Mouse (Mus musculus) adrenal gland, postnatal 36 days (tissue): ENCODE results near the gene Golph3. TPM values are rescaled to one million over a fixed set of nuclear protein-coding genes. Genes with fewer than 3 reads are reported as not detected.
A peak's percentile ranks its signal among the peaks of the same experiment; 100 is the strongest.

ENCODE experiments used
- DNase-seq, 2 experiments: peaks; one replicate each; pipeline ENCODE4 v3.0.0; 2021; ENCODE audit warnings: mixed read lengths in 1 of 2
- total RNA-seq, 2 experiments: library from RNA; stranded (reverse); gene quantifications; 2 replicates each; pipeline ENCODE4 v1.2.3; 2021

Golph3 gene
- total RNA-seq, 2 experiments from 2014 or later: 138 to 153 TPM

DNA sequence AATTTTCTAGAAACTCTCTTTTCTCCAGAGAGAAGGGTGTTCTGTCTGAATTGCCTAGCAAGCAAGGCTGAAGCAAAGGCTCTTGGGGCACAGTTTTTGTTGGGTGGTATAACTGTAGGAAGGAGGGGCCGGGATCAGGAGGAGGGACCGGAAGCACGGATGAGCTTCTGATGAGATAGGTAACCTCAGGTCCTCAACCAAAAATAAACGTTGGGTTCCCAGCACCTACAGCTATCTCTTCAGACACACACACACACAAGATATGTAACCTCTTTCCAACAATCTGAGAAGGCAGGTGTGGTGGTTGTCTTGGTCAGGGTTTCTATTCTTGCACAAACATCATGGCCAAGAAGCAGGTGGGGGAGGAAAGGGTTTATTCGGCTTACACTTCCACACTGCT lies 4.0 kb upstream of the Golph3 start:
- DNase-seq: no peak

DNA sequence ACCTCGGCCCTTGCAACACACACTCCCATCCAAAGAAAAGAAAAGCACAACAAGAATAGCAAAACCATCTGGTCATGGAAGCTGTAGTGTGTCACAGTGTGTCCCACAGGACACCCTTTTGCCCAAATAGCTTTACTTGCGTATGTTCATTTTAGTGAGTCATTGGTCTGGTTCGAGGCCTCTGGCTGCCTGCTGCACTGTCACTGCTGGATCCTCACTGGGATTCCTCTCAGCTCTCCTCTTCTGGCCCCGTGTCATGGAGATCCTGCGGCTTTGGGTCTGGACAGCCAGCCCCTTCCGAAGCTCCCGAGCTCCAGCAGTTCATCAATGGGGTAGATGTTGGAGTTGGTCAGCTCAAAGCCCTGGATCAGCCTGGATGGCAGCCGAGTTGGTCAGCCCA lies 2.8 kb upstream of the Golph3 start:
- no peak for DNase-seq

DNA sequence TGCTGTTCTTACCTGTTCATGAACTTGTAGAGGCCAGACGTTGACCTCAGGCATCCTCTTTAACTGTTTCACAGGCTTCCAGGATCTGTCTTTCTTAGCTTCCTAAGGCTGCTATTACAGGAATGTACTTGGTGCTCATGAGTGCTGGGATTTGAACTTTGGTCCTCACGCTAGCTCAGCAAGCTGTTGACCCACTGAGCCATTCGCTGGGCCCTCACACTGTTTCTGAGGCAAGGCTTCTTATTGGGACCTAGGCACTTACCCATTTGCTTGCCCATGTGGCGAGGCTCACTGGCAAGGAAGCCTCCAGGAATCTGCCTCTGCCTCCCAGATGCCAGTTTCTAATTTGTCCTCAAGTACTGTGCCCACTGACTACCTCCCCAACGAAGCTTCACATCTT lies 1.4 kb upstream of the Golph3 start:
- no peak for DNase-seq

DNA sequence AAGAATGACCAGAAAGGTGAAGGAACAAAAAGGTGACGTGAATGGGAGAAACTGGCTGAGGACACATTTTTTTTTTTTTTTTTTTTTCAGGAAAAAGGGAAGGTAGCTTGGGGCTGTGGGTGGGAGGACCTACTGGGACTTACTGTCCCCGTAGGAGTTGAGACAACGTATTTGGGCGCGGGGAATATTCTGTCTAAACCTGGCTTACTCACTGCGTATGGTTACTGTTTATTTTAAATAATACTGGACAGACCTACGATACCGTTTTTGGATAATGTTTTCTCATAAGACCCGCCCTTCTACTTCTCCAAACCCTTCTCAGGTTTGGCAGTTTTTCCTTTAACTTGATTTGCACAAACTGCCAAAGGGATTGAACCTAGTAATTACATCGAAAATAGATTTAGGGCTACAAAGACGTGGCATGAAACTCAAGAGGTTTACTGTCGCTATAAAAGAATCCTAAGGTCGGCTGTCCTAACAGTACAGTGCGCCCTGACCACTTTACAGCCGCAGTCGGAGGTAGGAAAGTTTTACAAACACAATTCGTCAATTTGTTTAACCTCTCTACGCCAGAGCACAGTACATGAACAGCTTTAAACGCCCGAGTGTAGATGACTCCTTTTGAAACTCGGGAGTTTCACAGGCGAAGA lies 684 bp upstream of the Golph3 start:
- DNase-seq: no peak

DNA sequence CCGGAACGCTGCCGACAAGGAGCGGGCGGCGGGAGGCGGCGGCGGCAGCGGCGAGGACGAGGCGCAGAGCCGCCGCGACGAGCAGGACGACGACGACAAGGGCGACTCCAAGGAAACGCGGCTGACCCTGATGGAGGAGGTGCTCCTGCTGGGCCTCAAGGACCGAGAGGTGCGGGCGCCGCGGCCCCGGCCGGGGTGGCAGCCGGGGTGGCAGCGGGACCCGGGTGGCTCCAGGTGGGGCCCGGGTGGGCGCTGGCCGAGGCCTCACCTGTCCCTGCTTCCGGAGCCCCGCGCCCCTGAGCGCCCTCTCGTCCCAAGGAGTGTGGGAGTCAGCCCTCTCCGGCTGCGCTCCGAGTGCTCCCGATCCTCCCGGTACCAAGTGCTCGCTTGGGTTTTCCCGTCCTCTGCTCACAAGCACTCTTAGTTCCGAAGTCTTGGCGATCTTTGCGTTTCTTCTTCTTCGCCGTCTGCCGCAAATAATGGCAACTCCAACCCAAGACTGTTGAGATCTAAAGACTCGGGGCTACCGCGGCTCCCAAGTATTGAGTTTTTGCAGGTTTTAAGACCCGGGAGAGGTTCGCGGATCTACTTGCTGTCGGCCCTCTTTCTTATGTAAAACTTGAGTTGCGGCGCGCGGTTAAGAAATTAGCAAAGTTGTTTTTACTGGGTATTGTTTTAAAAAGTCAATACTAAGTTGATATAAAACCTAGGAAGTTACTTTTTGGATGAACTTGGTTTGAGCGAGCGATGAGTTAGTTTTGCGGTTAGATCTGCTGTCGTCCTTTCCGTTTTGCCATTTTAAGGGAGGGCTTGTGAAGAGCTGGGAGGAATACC lies 755 bp downstream of the Golph3 start, which contains the start of gene 1810049J17Rik:
TSS of gene 1810049J17Rik (minus strand) at position 112 of the 834 bp plus-strand sequence.
- peak in 1 of 2 experiments; percentile 51 for DNase-seq

DNA sequence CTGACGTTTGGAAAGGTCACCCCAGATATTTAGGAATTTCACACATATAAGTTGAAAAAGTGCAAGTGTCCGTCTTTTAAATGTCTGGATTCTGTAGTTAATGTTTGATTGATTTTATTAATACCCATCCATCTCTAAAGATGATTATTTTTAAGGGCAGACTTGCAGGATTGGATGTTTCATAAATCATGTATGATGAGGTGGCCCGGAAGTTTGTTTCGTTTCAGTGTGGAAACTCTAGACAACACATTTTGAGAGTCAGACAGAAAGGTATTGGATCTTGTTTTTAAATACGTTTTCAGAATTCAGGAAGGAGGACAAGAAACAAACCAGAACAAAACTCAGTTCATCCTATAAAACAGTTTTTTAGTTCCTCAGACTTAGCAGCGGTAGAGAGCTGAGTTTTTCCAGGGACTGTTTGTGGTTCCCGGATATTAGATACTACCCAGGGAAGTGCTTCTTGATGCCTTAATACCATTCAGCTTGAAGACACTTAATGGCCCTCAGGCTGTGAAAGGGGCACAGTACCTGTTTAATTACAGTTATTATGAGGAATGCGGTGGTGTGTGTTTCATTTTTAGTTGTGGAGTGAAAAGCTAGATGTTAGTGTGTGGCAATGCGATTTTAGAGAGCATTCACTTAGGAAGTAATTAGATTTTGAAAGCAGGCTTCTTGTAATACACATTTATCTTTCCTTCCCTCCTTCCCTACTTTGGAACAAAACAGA lies 1.6 kb downstream of the Golph3 start:
- DNase-seq: no peak

DNA sequence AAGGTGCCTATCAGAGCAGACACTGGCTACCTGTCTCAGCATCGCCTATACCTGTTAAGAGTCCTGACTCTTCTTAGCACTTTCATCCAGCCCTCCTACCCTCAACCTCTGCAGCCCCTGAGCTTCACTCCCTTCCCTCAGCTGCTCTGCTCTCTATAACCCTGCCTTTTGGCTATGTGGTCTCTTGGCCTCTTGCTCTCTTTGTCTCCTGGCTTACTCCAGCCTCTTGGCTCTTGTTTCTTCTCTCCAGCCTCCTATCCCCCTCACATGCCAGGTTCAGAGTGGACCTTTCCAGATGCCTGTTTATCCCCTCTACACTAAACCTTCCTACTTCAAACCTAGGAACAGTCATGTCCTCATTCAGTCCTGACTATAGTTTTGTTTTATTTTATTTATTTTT lies 3.1 kb downstream of the Golph3 start:
- DNase-seq: no peak

DNA sequence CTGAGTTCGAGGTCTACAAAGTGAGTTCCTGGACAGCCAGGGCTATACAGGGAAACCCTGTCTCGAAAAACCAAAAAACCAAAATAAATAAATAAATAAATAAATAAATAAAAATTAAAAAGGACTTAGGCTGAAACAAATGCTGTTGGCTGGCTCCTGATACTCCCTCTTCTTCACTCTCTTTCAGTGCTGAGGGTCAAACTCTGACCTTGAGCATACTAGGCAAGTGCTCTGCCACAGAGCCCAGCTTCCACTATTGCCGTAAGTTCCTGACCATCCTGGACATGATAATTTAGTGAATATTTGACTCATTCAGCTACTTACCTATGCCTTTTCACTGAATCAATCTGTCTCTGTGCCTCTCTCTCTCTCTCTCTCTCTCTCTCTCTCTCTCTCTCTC lies 9.1 kb downstream of the Golph3 start:
- no peak for DNase-seq

DNA sequence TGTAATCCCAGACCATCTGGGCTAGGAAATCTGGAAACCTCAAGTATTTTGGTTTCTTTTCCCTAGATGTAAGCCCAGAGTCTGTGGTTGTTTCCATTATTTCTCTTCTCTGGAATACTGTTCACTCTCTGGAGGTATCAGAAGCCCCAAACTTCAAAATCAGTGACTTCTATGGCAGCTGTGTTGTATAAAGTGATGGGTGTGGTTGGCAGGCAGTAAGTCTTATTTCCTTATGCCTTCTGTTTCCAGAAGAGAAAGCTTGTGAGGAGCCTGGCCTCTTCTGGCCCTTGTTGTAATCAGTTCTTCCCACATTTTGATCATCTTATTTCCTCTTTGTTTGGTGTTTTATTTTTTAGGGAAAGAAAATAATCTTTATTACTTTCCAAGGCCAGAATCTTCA lies 9.6 kb downstream of the Golph3 start:
- no peak for DNase-seq

DNA sequence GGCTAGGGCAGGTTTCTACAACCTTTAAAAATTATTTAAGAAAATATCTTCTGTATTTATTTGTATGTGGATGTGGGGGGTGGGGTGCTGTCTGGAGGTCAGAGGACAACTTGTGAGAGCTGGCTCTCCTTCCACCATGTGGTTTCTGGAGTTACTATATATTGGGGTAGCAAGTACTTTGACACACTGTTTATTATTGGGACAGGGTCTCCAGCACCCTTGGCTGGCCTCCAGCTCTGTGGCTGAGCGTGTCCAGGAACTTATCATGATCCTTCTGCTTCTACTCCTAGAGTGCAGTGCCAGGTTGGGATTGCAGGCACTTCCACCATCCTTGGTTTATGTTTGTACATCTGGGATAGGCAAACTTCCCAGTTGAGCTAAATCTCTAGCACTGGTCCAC lies 10.1 kb downstream of the Golph3 start:
- DNase-seq: no peak

DNA sequence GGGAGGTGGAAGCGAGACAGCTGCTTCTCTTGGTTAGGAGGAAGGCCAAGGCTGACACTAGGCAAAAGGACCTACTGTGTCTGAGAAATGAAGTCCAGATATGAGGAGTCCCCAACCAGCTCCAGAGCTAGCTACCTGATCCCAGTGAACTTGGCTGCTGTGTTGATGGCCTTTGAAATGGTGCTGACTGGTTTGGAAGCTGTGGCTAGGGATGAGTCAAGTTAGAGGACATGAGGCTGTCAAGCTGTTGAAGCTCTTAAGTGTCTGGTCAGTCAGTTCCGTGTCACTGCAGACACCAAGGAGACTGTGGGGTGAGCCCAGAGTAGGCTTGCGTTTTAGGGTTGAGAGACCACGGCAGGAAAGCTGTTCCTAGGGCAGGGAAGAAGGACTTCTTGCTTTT lies 13.1 kb downstream of the Golph3 start:
- peak in 1 of 2 experiments; percentile 31 for DNase-seq

DNA sequence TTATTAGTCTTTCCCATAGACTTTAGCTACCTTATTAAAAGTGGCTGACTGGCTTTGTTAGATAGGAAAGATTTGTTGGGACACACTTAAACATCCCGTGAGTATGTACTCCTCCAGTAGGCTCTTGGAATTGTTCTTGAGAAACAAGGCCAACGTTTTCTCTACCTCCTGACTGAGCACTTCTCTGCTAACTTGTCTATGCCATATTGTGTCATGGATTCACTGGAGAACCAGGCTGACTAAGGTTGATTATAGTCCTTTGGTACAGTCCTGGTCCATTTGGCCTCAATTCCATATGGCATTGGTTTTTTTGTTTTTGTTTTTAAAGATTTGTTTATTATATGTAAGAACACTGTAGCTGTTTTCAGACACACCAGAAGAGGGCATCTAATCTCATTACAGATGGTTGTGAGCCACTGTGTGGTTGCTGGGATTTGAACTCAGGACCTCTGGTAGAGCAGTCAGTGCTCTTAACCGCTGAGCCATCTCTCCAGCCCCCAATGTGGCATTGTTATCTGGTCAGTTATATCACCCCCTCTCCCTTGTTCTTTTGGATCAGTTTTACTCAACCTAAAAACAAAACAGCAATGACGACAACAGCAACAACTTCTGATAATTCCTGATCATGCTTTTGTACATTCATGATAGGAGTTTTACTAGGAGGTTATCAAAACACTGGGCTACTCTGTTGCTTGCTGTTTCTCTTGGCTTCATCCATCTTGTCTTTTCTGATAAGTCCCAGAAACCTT lies 16.0 kb downstream of the Golph3 start:
- DNase-seq: no peak

DNA sequence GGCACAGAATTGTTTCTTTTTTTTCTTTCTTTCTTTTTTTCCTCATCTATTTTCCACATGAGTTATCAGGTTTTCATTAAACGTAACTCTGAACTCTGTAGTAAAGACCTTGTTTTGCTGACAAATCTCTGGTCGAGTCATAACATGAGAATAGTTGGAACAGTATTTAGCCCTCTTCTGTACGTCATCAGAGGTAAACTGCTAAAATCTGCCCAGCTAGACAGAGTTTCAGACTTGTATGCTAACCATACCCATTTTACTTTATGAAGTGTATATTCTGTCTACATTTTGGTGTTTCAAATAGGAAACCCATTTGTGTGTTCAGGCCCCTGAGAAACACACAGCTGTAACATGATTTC lies 16.5 kb downstream of the Golph3 start:
- DNase-seq: no peak

DNA sequence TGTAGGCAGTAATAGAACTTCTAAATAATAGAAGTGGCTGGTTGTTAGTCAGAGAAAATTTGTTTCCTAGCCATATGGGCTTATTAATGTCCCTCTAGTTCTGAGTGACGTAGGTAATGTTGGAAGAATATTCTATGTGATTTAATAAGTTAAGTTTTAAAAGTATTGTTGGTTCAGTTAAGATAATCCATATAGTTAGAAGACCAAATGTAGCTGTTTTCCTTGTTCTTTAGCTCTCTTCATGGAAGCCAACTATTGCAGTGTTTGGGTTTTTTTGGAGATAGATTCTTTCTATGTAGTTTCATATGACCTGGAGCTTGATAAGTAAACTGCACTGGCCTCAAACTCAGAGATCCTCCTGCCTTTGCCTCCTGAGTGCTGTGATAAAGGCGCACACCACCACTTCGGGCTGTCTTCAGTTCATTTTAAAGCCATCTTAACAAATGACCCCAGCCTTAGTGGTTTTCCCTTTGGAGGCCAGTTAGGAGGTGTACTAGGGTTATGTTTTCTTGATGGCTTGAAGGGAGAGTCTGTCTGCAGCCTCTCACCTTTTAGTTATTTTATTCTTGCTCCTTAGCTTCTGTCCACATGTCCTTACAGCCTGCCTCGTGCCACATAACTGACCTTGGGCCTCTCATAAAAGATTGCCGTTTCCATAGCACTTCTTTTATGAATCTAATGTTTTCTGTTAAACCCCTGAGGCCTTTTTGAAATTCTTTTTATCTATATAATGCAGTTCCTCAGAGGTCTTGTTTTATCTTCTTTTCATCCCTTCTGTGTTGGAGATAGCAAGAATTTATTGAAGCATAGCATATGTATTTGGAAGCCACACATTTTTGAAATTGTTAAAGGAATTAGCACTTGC lies 19.5 kb downstream of the Golph3 start:
- DNase-seq: no peak

DNA sequence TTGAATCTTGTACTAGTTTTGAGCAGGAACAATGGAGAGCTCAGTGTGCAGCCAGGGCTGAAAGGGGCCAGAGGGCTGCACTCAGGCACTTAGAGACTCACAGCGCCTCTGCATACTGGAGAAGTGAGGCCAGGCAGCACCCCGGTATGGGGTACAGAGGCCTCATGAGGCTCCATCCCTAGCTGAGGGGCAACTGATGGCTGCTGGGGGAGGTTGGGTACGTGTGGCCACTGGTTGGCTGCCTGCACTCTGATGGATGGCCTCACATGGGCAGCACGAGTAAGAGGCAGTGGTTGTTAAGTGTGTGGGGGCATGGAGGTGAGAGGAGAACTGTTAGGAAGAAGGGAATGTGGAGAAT lies 20.1 kb downstream of the Golph3 start:
- no peak for DNase-seq

DNA sequence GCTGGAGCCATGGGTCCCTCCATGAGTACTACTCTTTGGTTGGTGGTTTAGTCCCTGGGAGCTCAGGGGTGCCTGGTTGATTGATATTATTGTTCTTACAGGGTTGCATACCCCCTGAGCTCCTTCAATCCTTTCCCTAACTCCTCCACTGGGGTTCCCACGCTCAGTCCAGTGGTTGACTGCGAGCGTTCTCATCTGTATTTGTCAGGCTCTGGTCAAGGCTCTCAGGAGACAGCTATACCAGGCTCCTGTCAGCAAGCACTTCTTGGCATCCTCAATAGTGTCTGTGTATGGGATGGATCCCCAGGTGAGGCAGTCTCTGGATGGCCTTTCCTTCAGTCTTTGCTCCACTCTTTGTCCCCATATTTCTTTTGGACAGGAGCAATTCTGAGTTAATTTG lies 25.7 kb downstream of the Golph3 start:
- no peak for DNase-seq

DNA sequence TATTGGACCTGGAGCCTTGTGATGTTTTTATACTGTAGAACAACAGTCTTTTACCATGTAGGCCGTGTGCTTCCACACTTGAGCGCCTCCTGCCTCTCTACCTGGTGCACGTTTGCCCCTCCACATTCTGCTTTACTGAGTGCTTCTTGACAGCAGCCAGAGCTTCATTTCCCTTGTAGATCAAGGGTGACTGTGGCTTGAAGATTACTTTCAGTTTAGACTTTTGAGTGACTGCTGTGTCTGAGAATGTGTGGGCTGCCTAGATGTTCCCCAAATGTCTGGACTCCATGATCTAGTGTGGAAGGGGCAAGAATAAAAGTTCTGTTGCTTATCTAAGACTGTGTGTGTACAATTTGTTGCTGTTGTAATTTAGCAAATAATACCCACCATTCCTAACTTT lies 27.7 kb downstream of the Golph3 start:
- DNase-seq: no peak

DNA sequence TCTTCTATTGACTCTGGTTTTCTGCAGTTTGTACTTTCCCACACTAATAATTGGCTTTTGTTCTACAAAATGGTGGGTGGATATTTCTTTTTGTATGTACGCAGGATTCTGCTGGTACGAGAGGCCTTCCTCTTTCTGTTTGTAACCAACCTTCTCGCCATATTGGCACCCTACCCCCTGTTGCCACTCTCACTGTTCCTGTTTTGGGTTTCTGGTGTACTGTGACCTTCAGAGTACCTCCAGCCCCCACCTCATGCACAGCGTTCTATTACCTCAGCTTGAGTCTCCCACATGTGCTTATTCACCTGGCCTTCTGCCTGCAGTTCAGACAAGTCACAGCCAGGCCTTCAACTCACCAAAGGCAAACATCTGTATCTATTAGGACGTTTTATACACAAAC lies 28.6 kb downstream of the Golph3 start:
- no peak for DNase-seq

DNA sequence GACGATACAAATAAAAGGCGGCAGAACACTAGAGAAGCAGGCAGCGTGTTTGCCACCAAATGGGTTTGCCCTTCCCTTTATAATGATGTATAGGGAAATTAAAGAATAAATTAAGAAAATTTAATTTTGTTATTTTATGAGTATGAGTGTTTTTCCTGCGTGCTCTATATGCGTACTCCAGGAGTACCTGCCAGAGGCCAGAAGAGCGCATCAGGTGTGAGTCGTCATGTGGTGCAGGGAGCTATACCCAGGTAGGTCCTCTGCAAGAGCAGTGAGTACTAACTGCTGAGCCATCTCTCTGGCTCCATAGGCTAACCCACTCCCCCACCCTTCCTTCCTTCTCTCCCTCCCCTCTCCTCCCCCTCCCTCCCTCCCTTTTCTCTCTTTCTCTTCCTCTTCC lies 30.2 kb downstream of the Golph3 start:
- no peak for DNase-seq

DNA sequence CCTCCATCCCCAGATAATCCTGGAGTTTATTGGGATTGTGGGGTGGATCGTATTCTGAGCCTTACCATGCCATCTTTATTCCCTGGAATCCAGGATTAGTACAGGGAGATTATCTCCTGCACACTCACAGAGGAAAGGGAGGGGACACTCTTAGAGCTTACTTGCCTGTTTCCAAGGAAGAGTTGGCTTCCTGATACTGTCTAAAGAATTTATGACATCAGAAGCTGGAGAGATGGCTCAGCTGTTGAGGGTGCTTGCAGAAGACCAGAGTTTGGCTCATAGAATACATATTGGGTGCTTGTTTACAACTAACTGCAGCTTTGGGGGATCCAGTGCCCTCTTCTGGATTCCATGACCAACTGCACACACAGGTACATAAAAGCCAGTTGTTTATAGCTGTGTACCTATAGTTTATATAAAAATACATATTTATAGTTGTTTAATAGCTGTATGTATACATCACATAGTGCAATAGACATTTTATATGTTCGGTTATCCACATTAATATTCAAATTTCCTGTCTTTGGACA lies 33.1 kb downstream of the Golph3 start:
- DNase-seq: no peak

DNA sequence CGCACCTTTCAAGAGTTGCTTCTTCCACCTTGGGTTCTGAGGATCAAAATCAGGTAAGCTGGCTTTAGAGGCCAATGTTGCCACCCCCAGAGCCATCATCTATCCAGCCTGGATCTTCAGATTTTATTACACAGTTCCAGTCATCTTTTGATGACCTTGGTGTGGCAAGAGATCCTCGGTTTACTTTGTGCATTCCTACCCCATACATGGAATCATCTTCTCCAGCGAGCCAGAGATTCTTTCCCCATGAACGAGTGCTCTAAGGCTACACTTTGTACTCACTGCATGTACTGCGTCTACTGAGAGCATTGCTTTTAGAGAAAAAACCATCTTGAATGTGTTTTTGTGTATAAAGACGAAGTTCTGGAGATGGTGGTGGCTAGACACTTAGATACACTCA lies 34.0 kb downstream of the Golph3 start:
- no peak for DNase-seq
